Mouse (Mus musculus) myocyte (in vitro differentiated cells): Measurements from ENCODE around the gene Daglb.

Source experiments
- MYOG ChIP-seq, 3 experiments: IDR thresholded peaks; one replicate each; pipeline ENCODE4 v1.6.1; 2011; ENCODE audit warnings: control low read depth in 2 of 3, low read depth in 2 of 3, mild to moderate bottlenecking in 2 of 3; ENCODE audit not compliant: insufficient read length in 2 of 3, control insufficient read depth in 1 of 3, insufficient read depth in 1 of 3
- POLR2A ChIP-seq: IDR thresholded peaks from one replicate; pipeline ENCODE4 v1.6.1; 2011; ENCODE audit warnings: low read depth, mild to moderate bottlenecking, control low read depth, moderate library complexity; ENCODE audit not compliant: insufficient read length
- POLR2AphosphoS2 ChIP-seq: IDR thresholded peaks from one replicate; pipeline ENCODE4 v1.6.1; 2011; ENCODE audit warnings: low read depth, control low read depth; ENCODE audit not compliant: insufficient read length
- USF1 ChIP-seq: IDR thresholded peaks from one replicate; pipeline ENCODE4 v1.6.1; 2011; ENCODE audit warnings: low read depth, mild to moderate bottlenecking, control low read depth, moderate library complexity

- no peak for TF ChIP-seq POLR2A
- TF ChIP-seq USF1 = no peak
- TF ChIP-seq MYOG (IDR thresholded peaks at IDR 0.05; ENCODE audit: control insufficient read depth in 1 of 3, insufficient read depth in 1 of 3, insufficient read length in 2 of 3, low read depth in 2 of 3) = no peak
- no peak for TF ChIP-seq POLR2AphosphoS2
Measured at GRCm38 (mm10) chr5:143469628-143470027, 5.2 kb downstream of the Daglb start.
